Mouse (Mus musculus) ZHBTc4 (cell line): ENCODE data around the gene Inpp5k.

Source experiments
- DNase-seq: peaks from one replicate; pipeline ENCODE4 v3.0.0-alpha.2; 2011; ENCODE audit warnings: low read depth, low spot score

Inpp5k gene

GRCm38 (mm10) chr11:75653781-75654470 lies 23.1 kb downstream of the Inpp5k start:
- peak; percentile 97 for DNase-seq

- DNase-seq, result no peak
Observed at GRCm38 (mm10) chr11:75654471-75655390, 23.9 kb downstream of the Inpp5k start.

- peak; percentile 69 for DNase-seq
Observed at GRCm38 (mm10) chr11:75655621-75656545, 25.1 kb downstream of the Inpp5k start.

- peak; percentile 77 for DNase-seq
Observed at GRCm38 (mm10) chr11:75656621-75657590, 26.1 kb downstream of the Inpp5k start.

GRCm38 (mm10) chr11:75657841-75658240 lies 27.1 kb downstream of the Inpp5k start:
- DNase-seq, result no peak

GRCm38 (mm10) chr11:75658311-75658710 lies 27.5 kb downstream of the Inpp5k start:
- no peak for DNase-seq

GRCm38 (mm10) chr11:75658996-75659750 lies 28.4 kb downstream of the Inpp5k start:
- DNase-seq, result no peak

- DNase-seq, result no peak
Observed at GRCm38 (mm10) chr11:75660081-75660590, 29.3 kb downstream of the Inpp5k start.

GRCm38 (mm10) chr11:75660941-75661800 lies 30.4 kb downstream of the Inpp5k start:
- DNase-seq, result no peak

GRCm38 (mm10) chr11:75662131-75662530 lies 31.3 kb downstream of the Inpp5k start:
- no peak for DNase-seq

GRCm38 (mm10) chr11:75666296-75666695 lies 35.5 kb downstream of the Inpp5k start:
- no peak for DNase-seq

- DNase-seq, result no peak
Observed at GRCm38 (mm10) chr11:75668621-75669020, 37.8 kb downstream of the Inpp5k start.

GRCm38 (mm10) chr11:75669176-75669852 lies 38.5 kb downstream of the Inpp5k start:
- DNase-seq, result no peak

- DNase-seq, result no peak
Observed at GRCm38 (mm10) chr11:75669853-75670200, 39.0 kb downstream of the Inpp5k start.

- DNase-seq, result no peak
Observed at GRCm38 (mm10) chr11:75671426-75672180, 40.8 kb downstream of the Inpp5k start.

GRCm38 (mm10) chr11:75673411-75673810 lies 42.6 kb downstream of the Inpp5k start:
- DNase-seq, result no peak

- no peak for DNase-seq
Observed at GRCm38 (mm10) chr11:75674875-75675274, 44.1 kb downstream of the Inpp5k start.
